Mouse (Mus musculus) R1 (cell line): ENCODE results near the gene Taar7d.
"Not testable (repeated sequence)": the region's sequence is repeated elsewhere in the genome, so short reads cannot be mapped to it uniquely, and the experiment has no call there.

Source experiments
- DNase-seq: peaks from one replicate; pipeline ENCODE4 v3.0.0-alpha.2; 2018; ENCODE audit warnings: low read depth, low spot score

The Taar7d gene

DNA sequence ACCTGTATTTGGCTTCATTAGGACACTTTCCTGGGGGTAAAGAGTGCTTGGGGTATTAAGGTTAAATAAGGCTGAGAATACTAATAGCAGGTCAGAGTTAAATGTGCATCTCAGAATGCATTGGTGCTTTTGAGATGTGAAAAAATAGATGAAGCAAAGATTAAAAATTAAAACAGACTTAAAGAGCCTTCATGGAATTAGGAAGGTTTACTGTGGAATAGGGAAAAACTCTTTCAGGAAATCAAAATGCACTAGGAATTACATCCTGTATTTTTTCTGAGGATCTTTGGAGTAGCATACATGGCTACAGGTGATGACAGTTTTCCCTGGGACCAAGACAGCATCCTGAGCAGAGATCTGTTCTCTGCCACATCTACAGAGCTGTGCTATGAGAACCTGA is at the start of gene Taar7d:
TSS of gene Taar7d (plus strand) at position 301 of the 400 bp plus-strand sequence.
- no peak for DNase-seq

DNA sequence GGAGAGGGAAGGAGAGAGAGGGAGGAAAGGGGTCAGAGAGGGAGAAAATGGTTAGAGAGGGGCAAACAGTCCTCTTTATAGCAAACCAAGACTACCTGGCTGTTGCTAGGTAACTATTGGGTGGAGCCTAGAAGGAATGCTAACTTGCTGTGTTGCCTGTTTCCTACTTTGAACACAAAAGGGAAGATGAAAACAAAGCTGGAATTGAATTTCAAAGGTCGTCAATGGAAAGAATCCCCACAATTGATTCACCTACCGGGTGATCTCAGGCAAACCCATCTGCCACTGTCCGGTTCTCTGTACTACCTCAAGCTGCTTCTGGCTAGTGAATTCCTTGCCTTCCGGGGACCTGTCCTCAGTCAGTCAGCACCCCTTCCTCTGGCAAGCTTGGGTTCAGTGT is 49.1 kb upstream of the Taar7d start:
- peak; percentile 92 for DNase-seq

DNA sequence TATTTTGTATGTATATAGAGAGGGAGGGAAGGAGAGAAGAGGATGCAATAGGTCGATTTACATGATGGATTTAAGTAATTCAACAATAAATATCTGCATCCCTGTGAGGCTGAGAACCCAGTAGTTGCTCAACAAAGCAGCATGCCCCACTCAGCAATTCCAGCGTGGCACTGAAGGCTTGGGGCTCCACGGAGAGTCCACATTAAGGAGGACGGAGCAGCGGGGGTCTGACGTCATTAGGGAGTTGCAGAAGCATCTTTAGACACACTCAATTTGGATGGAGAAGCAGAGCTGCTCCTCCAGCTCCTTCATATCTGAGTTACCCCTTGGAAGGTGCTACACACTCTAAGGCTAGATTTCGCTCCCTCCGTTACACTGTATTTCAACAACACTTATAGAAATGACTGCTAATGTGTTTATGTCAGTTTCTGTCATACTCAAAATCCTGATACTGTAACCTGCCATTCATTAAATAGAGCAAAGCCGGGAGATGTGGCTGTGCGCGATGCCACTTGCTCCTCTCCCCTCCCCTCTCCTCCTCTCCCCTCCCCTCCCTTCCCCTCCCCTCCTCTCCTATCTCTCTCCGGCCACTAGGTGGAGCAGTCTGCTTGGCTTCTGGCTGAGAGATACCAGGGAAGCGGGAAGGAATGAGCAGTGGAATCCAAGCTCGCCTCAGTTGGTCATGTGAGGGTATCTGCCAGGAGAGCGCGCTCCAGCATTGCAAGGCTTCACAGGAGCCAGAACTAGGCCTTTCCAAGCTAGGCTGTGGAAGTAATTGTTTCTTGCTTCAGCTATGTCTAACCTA is 47.9 kb upstream of the Taar7d start:
- DNase-seq = peak; percentile 92

DNA sequence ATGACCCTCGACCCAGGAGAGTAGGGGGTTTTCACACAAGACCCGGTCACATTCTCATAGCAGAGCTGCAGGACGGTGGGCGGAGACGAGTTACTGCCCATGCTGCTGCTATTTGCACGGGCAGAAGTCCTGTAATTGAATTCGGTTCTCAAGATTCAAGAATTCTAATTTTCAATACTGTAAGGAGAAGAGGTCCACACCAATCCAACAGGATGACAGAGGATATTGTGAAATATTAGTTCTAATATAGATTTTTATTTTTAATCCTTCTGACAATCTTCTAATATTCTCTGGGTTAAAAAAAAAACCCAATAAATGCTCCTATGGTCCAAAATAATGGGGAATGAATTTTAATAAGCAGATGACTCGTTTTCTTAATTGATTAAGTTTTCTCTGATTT is 41.5 kb upstream of the Taar7d start, which contains the start of gene Taar6:
TSS of gene Taar6 (minus strand) at position 101 of the 400 bp plus-strand sequence.
- no peak for DNase-seq

DNA sequence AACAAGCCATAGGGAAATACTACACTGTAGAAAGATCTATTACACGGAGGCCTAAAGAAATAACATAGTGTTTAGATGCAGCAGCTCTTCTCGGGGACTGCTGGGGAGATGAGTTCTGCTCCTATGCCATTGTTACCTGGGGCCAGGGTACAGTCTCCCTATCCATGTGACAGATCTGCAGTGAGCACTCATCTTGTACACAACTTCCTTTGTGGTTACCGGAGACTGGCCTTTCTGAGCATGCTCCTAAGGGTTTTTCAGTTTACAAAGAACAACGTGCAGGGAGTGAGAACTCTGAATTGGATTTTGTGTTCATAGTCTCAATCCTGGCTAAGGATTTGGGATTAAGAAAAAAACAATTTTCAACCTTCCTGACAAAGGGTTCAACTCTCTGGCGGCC is 40.6 kb upstream of the Taar7d start:
- DNase-seq = no peak

DNA sequence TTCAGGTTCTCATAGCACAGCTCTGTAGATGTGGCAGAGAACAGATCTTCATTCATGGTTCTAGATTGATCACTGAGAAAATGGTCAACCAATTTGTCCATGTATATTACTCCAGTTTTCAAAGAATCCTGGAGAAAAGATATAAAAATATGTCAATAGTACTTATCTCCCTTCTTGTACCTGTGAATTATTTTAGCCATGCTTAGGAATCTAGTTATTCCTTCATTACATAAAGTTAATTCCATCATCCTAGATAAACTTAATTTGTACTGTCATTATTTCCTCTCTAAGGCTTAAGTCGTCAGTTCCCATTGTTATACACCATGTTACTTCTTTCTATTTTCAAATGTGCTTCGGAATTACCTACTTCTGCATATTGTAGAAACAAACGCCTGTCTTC is 33.6 kb upstream of the Taar7d start, which contains the start of gene Taar7a:
TSS of gene Taar7a (minus strand) at position 101 of the 400 bp plus-strand sequence.
- DNase-seq = no peak

DNA sequence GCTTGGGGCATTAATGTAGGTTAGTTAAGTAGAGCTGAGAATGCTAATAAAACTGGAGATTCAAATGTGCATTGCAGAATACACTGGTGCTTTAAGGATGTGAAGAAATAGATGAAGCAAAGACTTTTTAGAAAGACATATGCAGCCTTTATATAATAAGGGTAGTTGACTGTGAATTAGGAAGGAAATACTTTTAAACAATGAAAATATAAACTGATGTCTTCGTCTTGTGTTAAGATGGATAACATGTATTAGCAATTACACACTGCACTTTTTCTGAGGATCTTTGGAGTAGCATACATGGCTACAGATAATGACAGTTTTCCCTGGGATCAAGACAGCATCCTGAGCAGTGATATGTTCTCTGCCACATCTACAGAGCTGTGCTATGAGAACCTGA is 27.4 kb upstream of the Taar7d start, which contains the start of gene Taar7b:
TSS of gene Taar7b (plus strand) at position 301 of the 400 bp plus-strand sequence.
- DNase-seq = no peak

DNA sequence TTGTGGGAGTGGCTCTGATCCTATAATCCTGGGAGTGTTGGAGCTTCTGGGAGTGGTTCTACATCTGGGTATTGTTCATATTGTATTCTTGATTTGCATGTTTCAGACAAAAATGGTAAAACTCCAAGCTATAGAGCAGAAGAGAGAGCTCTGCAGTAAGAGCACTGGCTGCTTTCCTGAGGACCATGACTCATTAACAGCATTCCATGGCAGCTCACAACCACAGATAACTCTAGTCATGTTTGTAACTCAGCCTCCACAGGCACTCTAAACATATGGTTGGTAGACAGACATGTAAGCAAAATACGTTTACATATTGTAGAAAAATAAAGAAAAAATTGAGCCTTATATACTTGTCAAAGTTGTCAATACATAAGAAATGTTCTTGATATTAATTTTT is 20.6 kb upstream of the Taar7d start:
- DNase-seq = no peak

DNA sequence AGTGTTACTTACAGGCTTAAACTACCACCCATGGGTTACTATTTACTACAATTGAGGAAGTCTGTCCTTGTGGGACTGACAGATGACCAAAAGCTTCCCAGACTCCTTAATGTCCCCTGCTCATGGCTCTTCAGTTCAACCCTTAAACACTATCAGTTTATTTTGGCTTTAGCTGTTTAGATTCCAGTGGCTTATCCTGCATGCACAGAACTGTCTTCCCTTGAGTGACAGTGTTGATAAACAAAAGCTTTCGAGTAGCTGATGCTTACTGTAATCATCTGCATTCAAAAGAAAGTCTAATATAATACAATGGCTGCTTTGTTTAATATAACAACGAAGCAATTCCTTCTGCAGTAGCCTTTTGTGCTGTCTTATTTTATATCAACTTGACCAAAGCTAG is 20.0 kb upstream of the Taar7d start:
- no peak for DNase-seq

DNA sequence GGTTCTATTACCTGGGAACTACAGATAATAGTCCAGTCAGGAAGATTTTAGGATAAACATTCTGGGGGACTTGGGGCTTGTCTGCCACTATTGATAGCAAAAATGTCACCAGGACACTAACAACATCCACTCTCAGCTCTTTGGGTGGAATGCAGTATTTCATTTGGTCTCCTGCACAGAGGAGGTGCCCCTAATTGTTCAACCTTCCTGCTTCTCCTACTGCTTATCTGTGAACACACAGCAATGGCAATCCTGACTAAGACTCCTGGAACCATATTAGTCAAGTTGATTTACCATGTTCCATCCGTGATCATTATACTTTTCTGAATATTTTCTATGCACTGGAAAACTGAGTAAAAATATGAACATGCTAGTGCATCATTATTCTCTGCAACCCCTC is 18.9 kb upstream of the Taar7d start:
- DNase-seq = no peak

DNA sequence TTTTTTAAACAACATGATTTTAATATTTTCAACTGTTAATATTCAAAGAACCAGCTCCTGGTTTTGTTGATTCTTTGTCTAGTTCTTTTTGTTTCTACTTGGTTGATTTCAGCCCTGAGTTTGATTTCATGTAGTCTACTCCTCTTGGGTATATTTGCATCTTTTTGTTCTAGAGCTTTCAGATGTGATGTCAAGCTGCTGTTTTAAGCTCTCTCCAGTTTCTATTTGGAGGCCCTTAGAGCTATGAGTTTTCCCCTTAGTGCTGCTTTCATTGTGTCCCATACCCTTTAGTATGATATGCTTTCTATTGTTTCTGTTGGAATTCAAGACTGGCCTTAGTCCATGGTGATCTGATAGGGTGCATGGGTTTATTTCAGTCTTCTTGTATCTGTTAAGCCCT is 4.3 kb downstream of the Taar7d start:
- DNase-seq = no peak

DNA sequence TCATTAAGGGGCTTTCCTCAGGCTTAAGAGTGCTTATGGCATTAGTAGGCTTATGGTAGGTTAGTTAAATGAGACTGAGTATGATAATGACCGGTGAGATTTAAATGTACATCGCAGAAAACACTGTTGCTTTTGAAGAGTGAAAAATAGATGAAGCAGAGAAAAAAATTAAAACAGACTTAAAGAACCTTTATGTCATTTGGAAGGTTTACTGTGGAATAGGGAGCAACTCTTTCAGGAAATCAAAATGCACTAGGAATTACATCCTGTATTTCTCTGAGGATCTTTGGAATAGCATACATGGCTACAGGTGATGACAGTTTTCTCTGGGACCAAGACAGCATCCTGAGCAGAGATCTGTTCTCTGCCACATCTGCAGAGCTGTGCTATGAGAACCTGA is 10.3 kb downstream of the Taar7d start, which contains the start of gene Taar7e:
TSS of gene Taar7e (plus strand) at position 301 of the 400 bp plus-strand sequence.
- DNase-seq = no peak

DNA sequence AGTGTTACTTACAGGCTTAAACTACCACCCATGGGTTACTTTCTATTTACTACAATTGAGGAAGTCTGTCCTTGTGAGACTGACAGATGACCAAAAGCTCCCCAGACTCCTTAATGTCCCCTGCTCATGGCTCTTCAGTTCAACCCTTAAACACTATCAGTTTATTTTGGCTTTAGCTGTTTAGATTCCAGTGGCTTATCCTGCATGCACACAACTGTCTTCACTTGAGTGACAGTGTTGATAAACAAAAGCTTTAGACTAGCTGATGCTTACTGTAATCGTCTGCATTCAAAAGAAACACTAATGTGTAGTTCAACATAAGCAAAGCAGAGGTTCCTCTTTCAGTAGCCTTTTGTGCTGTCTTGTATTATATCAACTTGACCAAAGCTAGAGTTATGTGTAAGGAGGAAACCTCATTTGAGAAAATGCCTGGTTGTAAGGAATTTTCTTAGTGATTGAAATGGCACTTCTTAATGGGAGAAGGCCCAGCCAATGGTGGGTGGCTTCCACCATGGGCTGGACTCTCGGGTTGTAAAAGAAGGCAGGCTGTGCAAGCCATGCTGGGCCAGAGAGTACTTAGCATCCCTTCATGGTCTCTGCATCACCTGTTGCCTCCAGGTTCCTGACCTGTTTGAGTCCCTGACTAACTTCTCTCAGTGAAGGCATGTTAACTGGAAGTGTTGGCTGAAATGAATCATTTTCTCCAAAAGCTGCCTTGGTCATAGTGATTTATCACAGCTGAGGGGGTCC is 13.3 kb downstream of the Taar7d start:
- no peak for DNase-seq

DNA sequence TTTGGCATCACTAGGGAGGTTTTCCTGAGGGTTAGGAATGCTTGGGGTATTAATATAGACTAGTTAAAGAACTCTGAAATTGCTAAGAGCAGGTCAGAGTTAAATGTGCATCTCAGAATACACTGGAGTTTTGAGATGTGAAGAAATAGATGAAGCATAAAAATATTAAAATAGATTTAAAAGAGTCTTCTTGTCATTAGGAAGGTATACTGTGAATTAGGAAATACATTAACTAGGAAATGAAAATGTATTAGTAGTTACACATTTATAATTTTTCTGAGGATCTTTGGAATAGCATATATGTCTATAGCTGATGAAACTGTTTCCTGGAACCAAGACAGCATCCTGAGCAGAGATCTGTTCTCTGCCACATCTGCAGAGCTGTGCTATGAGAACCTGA is 22.2 kb downstream of the Taar7d start, which contains the start of gene Taar7f:
TSS of gene Taar7f (plus strand) at position 301 of the 400 bp plus-strand sequence.
- DNase-seq = no peak

DNA sequence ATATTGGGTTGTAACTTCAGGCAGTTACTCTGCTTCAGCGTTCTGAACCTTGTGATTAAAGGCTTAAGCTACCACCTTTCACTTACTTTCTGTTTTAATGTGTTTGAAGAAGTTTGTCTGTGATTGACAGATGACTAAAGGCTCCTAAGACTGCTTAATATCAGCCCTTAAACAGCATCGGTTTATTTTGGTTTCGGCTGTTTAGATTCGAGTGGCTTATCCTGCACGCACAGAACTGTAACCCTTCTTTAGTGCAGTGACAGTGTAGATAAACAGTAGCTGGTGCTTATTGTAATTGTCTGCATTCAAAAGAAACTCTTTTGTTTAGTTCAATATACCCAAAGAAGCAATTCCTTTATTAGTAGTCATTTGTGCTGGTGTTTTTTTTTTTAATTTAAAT is 25.0 kb downstream of the Taar7d start:
- no peak for DNase-seq

DNA sequence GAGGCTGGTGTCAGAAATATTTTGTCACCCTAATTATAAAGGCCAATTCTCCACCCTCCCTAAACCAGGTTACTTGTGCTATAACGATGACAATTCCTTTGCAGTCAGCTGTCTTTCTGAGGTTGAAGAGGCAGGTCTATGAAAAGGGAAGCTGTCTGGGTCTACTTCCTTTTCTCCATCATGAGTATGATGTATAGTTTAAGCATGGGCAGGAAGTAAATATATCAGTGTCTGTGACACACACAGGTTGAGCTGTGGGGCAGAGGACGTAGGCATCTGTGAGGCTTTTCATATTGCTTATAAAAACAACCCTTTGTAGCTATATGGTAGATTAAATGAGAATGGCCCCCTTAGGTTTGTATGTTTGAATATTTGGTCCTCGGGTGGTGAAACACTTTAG is 32.0 kb downstream of the Taar7d start:
- DNase-seq = no peak

DNA sequence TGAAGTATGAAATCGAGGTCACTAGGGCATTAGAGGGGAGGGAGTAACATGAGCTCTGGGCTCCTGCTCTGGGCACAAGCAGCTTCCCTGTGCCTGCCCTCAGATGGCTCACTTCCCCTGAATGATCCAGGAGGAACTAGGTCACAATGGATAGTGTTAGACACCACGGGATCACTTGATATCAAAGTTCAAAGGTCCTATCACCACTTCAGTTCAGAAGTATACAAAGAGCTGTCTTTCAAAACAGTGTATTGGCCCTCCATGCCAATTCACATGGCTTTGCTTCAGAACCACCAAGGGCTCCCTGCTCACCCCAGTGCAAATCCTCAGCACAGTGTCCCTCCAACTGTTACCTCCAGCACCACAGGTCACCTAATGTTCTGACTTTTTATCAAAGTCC is 47.7 kb downstream of the Taar7d start:
- not testable (repeated sequence) for DNase-seq

DNA sequence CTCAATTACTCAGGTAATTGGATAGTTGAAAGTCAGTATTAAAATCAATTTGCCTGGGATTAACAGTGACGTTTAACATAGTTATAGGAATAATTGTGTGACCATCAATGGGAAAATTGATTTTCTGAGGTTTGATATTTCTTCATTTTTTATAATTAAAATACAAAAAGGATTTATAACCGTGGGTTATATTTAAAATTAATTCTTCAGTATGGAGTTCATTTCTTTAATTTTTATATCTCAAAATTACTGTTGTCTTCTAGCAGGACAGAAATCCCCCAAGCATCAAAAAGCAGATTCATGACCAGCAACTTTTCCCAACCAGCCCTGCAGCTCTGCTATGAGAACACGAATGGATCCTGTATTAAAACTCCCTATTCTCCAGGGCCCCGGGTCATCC is 49.2 kb downstream of the Taar7d start, which contains the start of gene Taar8a:
TSS of gene Taar8a (plus strand) at position 301 of the 400 bp plus-strand sequence.
- not testable (repeated sequence) for DNase-seq
